Mouse (Mus musculus): ENCODE results near the gene Twsg1.

The Twsg1 gene

GRCm38 (mm10) chr17:65937671-65938070 lies 13.4 kb downstream of the Twsg1 start:
- in situ Hi-C loops (cut with MboI, MseI): no loop called here

GRCm38 (mm10) chr17:65933741-65934140 lies 17.3 kb downstream of the Twsg1 start:
- in situ Hi-C loops (cut with MboI, MseI): no loop called here

- in situ Hi-C loops (cut with MboI, MseI): no loop called here
Observed at GRCm38 (mm10) chr17:65931525-65931924, 19.5 kb downstream of the Twsg1 start.

GRCm38 (mm10) chr17:65930960-65931359 lies 20.1 kb downstream of the Twsg1 start:
- in situ Hi-C loops (cut with MboI, MseI): no loop called here

- in situ Hi-C loops (cut with MboI, MseI): no loop called here
Observed at GRCm38 (mm10) chr17:65930158-65930826, 20.7 kb downstream of the Twsg1 start.

GRCm38 (mm10) chr17:65929319-65929978 lies 21.6 kb downstream of the Twsg1 start:
- in situ Hi-C loops (cut with MboI, MseI): no loop called here

DNA sequence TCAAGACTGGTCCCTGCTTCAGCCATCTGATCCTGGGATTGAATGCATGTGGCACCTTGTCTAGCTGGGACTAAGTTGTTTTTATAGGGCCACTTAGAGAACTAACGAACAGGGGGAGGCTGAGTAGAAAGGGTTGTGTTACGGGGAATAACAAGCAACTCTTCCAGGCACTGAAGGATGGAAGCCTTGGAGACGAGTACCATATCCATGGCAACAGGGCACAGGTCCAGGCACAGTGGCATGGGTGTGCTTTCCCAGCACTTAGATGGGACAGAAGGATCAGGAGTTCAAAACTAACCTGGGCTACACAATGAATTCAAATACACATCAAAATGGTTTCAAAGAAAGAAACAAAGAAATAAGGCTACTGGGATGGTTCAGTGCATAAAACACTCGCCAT lies 23.9 kb downstream of the Twsg1 start:
- in situ Hi-C loops (cut with MboI, MseI): no loop called here

DNA sequence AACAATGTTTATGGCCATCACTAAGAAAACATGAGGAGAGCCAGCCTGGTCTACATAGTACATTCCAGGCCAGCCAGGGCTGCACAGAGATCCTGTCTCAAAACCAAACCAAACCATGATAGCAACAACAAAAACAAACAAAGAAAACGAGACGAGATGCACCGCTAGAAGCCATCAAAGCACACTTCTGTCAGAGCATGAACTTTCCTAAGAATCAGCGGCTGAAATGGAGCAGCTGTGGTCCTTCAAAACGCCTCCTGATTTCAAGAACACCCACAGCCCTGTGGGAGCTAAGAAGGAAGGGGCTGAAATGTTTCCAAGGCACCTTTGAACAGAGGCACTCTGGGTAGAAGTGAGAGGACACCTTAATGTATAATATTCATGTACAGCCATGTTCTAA lies 26.8 kb downstream of the Twsg1 start:
- in situ Hi-C loops (cut with MboI, MseI): no loop called here

DNA sequence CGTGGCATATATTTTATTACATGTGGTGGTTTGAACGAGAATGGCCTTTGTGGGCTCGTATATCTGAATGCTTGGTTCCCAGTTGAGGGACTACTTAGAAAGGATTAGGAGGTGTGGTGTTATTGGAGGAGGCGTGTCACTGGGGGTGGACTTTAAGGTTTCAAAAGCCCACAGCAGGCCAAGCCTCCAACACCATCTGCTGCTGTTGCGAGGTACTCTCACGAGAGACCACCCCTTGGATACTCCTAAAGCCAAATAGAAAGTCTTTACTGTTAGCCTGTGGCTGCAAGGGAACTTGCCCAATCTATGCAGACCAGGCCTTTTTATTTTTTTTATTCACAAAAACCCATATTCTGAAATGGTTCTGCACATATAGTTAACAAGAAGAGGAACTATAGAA lies 29.1 kb downstream of the Twsg1 start:
- in situ Hi-C loops (cut with MboI, MseI): no loop called here

DNA sequence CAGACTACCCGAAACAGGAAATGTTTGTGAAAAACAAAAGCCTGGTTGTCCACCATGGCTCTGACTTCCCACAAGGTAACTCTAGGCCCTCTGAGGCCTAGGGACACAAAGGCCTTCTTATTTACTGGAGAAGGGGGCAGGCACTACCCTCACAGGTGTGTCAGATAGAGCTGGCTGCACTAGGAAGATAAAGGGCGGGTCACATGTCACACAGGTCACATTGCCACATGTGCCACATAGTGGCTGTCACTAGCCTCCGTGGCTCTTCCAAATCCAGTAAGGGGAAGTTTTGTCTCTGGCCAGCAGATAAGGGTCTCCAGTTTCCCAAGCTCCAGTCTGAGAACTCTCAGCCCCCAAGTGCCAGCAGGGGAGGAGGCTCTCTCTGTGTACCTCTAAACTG lies 31.8 kb downstream of the Twsg1 start:
- in situ Hi-C loops (cut with MboI, MseI): loop anchor here (5.0 kb wide), 1 partner anchor 473 kb away; no protein-coding TSS in a partner anchor

DNA sequence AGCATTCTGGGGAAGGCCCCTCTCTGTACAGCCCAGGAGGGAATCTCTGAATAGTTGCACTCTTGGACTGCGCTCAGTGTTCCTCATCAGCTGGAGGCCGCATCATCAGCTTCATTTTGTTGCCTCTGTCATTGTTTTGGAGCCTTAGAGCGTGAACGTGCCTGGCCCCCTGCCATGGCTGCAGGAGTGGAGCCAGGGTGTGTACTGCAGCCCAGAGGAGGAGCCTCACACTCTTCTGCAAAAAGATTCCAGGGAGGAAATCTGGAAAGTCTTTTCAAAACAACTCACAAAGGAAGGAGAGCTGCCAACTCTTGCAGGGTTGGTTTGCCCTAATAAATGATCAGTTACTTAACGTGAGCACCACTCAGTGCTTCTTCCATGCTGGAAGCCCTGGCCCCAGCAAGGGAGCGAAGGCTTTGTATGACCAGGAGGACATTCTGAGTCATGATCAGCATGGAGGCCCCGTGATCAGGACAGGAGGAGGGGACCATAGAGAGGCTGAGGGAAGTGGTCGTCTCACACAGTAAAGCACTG lies 34.8 kb downstream of the Twsg1 start:
- in situ Hi-C loops (cut with MboI, MseI): loop anchor here (5.0 kb wide), 1 partner anchor 476 kb away; no protein-coding TSS in a partner anchor

- in situ Hi-C loops (cut with MboI, MseI): no loop called here
Observed at GRCm38 (mm10) chr17:65914083-65914482, 36.9 kb downstream of the Twsg1 start.

DNA sequence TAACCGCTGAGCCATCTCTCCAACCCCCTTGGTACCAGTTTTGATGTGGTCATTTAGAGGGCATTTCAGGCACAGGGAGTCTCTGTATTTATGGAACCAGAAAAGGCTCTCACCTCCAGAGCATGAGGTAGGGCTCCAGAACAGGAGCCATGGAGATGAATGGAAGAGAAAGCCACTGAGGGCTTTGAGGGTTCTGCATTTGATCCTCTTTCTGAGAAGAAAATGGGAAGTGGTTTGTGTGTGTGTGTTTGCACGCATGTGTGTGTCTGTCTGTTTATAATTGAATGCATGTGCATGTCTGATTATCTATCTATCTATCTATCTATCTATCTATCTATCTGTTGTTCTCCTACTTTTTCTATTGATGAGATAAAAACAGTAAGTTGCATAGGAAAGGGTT lies 38.8 kb downstream of the Twsg1 start:
- in situ Hi-C loops (cut with MboI, MseI): no loop called here

DNA sequence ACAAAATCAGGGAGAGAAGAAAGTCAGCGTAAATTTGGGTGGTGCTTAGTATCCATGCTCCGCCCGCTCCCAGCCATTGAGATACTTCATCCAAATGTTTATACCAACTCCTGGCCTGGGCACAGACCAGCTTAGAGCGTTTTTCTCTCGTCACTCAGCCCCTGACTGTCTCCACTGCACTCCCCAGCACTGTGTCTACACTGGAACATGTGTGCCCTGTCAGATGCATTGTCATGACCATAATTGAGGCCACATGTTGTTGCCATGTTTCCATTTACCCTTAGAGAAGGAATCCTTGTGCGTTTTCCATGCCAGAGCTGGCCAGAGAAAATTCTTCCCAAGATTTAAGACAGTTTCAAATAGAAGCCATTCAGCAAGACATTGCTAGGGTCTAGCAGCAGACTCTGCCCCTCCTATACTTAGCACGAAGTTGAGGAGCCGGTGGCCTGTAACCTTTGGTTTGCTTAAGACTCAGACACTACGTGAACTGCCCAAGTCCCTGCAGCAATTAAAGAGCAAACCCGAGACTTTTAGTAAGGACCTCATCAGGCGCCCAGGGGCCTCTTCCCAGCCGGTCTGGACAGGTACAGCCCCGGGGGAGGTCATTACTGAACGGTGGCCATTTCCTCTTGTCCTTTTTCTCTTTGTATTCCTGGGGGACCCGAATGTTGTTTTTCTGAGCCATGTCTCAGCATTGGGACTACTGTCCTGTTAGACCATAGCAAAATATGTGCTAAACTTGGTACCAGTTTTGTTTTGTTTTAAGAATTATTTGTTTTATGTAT lies 39.5 kb downstream of the Twsg1 start:
- in situ Hi-C loops (cut with MboI, MseI): no loop called here

DNA sequence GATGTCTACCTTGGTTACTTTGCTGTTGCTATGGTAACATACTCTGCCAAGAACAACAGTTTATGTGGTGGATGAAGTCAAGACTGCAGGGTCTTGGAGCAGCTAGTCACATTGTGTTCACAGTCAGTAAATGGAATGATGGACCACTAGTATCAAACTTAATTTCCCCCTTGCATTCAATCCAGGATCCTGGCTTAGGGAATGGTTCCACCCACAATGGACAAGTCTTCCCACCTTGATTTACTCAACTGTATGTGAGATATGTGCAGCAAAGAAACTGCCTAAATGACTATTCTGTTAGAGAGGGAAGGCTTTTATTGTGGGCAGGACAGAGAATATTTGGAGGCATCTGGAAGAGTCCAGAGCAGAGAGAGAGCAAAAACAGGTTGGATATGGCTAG lies 42.8 kb downstream of the Twsg1 start:
- in situ Hi-C loops (cut with MboI, MseI): no loop called here

DNA sequence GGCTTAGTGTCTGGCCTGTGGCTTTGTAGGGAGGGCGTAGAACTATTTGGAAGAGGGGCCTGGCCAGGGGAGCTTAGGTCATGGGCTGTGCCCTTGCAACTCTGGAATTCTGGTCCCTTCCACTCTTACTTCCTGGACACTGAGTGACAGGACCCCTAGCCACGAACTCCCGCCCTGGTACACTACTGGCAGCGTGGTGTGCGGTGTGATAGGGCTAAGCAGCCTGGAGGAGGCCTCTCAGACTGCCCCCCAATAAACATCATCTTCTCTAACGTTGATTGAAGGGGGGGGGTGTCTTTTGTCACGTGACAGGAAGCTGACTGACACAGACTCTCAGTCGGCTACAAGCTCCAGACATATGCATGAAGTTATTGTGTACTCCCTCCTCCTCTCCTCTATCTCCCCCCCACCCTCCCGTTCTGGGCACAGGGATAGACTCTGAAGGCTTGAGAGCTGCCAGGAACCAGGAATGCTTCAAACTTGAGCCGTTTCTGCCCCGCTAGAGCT lies 44.1 kb downstream of the Twsg1 start:
- in situ Hi-C loops (cut with MboI, MseI): no loop called here

DNA sequence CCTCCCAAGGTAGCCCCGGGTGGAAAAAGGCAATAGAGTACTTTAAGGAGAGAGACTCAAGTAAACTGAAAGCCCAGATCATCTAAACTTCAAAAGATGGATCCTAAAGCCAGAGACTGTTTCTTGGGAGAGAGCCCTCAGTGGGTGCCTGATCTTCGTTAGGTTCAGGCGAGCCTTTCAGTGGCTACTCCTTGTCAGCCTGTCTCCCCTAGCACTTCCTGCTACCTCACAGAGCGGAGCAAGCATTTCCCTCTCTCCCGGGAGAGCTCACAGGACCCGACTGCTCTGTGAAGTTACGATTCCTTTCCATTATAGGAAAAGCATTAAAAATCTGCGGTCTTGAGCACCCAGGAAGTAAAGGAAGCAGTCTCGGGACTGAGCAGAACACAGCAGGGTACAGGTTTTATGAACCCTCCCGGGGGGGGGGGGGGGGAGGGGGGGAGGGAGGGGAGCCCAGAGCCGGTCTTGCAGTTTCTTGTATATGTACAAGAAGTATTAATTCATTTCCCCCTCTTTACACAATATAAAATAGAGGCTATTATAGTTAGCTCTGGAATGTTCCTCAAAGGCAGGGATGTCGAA lies 44.6 kb downstream of the Twsg1 start:
- in situ Hi-C loops (cut with MboI, MseI): no loop called here

DNA sequence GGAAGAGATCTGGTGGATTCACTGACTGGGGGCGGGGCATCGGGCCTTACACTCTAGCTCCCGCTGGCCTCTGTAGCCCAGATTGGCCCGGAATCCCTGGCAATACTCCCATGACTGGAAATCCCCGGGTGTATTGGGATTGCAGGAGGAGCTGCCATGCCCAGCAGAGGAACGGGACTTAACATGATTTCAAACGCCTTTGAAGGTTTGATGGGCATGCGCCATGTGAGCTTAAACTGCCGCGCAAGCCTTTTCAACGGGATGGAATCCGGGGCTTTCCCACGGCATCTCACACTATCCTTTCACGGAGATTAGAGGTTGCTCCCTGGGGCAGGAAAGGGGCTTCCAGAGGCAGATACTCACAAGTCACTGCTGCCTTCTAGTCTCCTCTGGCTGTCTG lies 45.8 kb downstream of the Twsg1 start:
- in situ Hi-C loops (cut with MboI, MseI): no loop called here

GRCm38 (mm10) chr17:65903826-65904225 lies 47.2 kb downstream of the Twsg1 start:
- in situ Hi-C loops (cut with MboI, MseI): no loop called here

GRCm38 (mm10) chr17:65903011-65903410 lies 48.0 kb downstream of the Twsg1 start:
- in situ Hi-C loops (cut with MboI, MseI): no loop called here

GRCm38 (mm10) chr17:65902281-65902680 lies 48.7 kb downstream of the Twsg1 start:
- in situ Hi-C loops (cut with MboI, MseI): no loop called here

DNA sequence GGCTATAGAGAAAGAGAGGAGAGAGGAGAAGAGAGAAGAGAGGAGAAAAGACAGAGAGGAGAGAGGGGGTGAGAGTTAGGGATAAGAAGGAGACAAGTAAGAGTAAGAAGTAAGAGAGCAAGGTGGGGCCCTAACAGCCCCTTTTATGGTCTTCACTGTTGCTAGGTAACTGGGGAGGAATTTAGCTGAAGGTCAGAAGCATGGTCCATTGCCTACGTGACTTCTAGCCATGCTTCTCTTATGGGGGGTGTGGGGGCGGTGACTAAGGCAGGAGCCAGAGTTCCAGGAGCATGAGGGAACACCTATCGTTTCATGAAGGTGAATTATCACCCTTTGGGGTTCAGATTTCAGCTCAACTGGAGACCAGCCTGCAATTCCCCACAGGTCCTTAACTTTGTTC lies 55.0 kb downstream of the Twsg1 start:
- in situ Hi-C loops (cut with MboI, MseI): no loop called here
